Mouse (Mus musculus): Measurements from ENCODE around the gene Sh3yl1.

Sh3yl1 gene

GRCm38 (mm10) chr12:30911261-30912047 is at the start of gene Sh3yl1, which contains the start of gene Acp1:
Sh3yl1 (plus strand) TSS chr12:30911668.
Acp1 (minus strand) TSS chr12:30911589.
- DNase-seq (ENCODE audit: extremely low spot score, low spot score): peak; percentile 93

GRCm38 (mm10) chr12:30864347-30864746 is 47.1 kb upstream of the Sh3yl1 start:
- DNase-seq (ENCODE audit: extremely low spot score, low spot score): no peak

- no peak for DNase-seq (ENCODE audit: extremely low spot score, low spot score)
Observed at GRCm38 (mm10) chr12:30865781-30866180, 45.7 kb upstream of the Sh3yl1 start.

- DNase-seq (ENCODE audit: extremely low spot score, low spot score): no peak
Observed at GRCm38 (mm10) chr12:30879447-30879846, 32.0 kb upstream of the Sh3yl1 start.

GRCm38 (mm10) chr12:30883592-30883985 is 27.9 kb upstream of the Sh3yl1 start:
- no peak for DNase-seq (ENCODE audit: extremely low spot score, low spot score)

GRCm38 (mm10) chr12:30883986-30884621 is 27.4 kb upstream of the Sh3yl1 start, which contains the start of gene Alkal2:
Alkal2 (plus strand) TSS chr12:30884322.
- DNase-seq (ENCODE audit: extremely low spot score, low spot score): peak; percentile 56

GRCm38 (mm10) chr12:30884622-30885230 is 26.7 kb upstream of the Sh3yl1 start:
- peak; percentile 52 for DNase-seq (ENCODE audit: extremely low spot score, low spot score)

- no peak for DNase-seq (ENCODE audit: extremely low spot score, low spot score)
Observed at GRCm38 (mm10) chr12:30885891-30886290, 25.6 kb upstream of the Sh3yl1 start.

GRCm38 (mm10) chr12:30888003-30888402 is 23.5 kb upstream of the Sh3yl1 start:
- DNase-seq (ENCODE audit: extremely low spot score, low spot score): no peak

GRCm38 (mm10) chr12:30890067-30890466 is 21.4 kb upstream of the Sh3yl1 start:
- peak; percentile 49 for DNase-seq (ENCODE audit: extremely low spot score, low spot score)

GRCm38 (mm10) chr12:30891438-30891837 is 20.0 kb upstream of the Sh3yl1 start:
- DNase-seq (ENCODE audit: extremely low spot score, low spot score): no peak

- no peak for DNase-seq (ENCODE audit: extremely low spot score, low spot score)
Observed at GRCm38 (mm10) chr12:30897039-30897438, 14.4 kb upstream of the Sh3yl1 start.

- DNase-seq (ENCODE audit: extremely low spot score, low spot score): no peak
Observed at GRCm38 (mm10) chr12:30908658-30909057, 2.8 kb upstream of the Sh3yl1 start.

- no peak for DNase-seq (ENCODE audit: extremely low spot score, low spot score)
Observed at GRCm38 (mm10) chr12:30909881-30910280, 1.6 kb upstream of the Sh3yl1 start.

GRCm38 (mm10) chr12:30910860-30911259 is 608 bp upstream of the Sh3yl1 start:
- no peak for DNase-seq (ENCODE audit: extremely low spot score, low spot score)

GRCm38 (mm10) chr12:30912048-30912381 is 547 bp downstream of the Sh3yl1 start:
- no peak for DNase-seq (ENCODE audit: extremely low spot score, low spot score)

GRCm38 (mm10) chr12:30912840-30913239 is 1.4 kb downstream of the Sh3yl1 start:
- DNase-seq (ENCODE audit: extremely low spot score, low spot score): no peak

GRCm38 (mm10) chr12:30922401-30922800 is 10.9 kb downstream of the Sh3yl1 start:
- DNase-seq (ENCODE audit: extremely low spot score, low spot score): no peak

- DNase-seq (ENCODE audit: extremely low spot score, low spot score): no peak
Observed at GRCm38 (mm10) chr12:30928182-30928581, 16.7 kb downstream of the Sh3yl1 start.

- no peak for DNase-seq (ENCODE audit: extremely low spot score, low spot score)
Observed at GRCm38 (mm10) chr12:30933299-30933698, 21.8 kb downstream of the Sh3yl1 start.

- no peak for DNase-seq (ENCODE audit: extremely low spot score, low spot score)
Observed at GRCm38 (mm10) chr12:30936899-30937298, 25.4 kb downstream of the Sh3yl1 start.
